Mouse (Mus musculus) liver, adult 2 months (tissue): ENCODE results near the gene P3h4.
A peak's percentile ranks its signal among the peaks of the same experiment; 100 is the strongest.

ENCODE experiments used
- CTCF ChIP-seq: fragments of 200-500 bp; IDR thresholded peaks from 2 replicates; pipeline ENCODE4 v1.5.1; 2011; ENCODE audit warnings: low read depth, low read length, control low read depth
- POLR2A ChIP-seq: fragments of 200-500 bp; IDR thresholded peaks from 2 replicates; pipeline ENCODE4 v1.6.1; 2011; ENCODE audit warnings: low read length, control low read depth; ENCODE audit not compliant: insufficient read depth; ENCODE audit errors: extremely low read depth

- TF ChIP-seq CTCF (no peak), POLR2A (peak; percentile 97)
Measured at GRCm38 (mm10) chr11:100397600-100398389, 16.8 kb downstream of the P3h4 start, which contains the start of gene Jup.
